Mouse (Mus musculus) regulatory T cell (primary cell): Measurements from ENCODE around the gene Gm3468.
"Not testable (repeated sequence)": the region's sequence is repeated elsewhere in the genome, so short reads cannot be mapped to it uniquely, and the experiment has no call there.

Experiments used
- in situ Hi-C: fragments of 300-600 bp; cut with MboI, MseI; formaldehyde crosslinking; loops from one replicate; pipeline ENCODE4 v1.15.1; 2025; ENCODE audit warnings: high pct_unique_total_duplicates

The Gm3468 gene

DNA sequence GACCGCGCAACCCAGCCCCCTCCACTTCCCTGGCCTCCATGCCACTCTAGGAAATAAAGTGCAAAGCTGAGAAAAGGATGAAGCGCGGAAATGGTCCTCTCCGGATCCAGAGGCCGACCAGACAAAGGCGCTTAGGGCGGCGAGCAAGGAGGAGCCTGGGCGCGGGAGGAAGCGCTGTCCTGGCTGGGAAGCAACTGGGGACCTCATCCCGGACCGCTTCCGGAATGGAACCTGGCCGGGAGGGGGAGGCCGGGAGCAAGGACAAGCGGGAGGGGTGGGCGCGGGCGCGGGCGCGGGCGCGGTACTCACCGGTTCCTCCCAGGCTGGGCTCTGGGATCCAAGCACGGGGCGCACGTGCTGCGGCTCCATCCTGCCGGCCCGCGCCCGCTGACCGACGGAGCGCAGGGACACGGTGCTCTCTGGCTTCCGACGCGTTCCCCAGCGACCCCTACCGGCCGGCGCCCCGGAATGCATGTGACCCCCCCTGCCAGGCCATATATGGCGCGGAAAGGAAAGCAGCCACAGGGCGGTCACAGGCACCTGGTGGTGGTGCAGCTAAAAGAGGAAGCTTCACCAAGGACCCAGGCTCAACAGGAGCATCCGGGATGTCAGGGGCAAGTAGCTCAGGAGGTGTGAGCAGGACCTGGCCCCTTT lies at the start of gene Gm3468:
Gene Gm3468, minus strand, starts transcription at position 394 of the 654 bp plus-strand sequence.
- in situ Hi-C loops = loop anchor here (25.0 kb wide), 1 partner anchor 329 kb away; the partner anchor contains the start of gene Gm3594

- in situ Hi-C loops = not testable (repeated sequence)
These were observed 17.2 kb upstream of the Gm3468 start, which contains the start of gene Gm3476 for GRCm38 (mm10) chr14:6125707-6126106. TSS of gene Gm3476 (minus strand) at chr14:6125807.

- in situ Hi-C loops = loop anchor here (25.0 kb wide), 1 partner anchor 330 kb away; the partner anchor contains the start of gene Gm3594
These were observed 965 bp downstream of the Gm3468 start for GRCm38 (mm10) chr14:6107500-6107899.

GRCm38 (mm10) chr14:6093842-6094241 lies 14.6 kb downstream of the Gm3468 start, which contains the start of gene Gm8206:
TSS of gene Gm8206 (minus strand) at chr14:6093942.
- in situ Hi-C loops = loop anchor here (25.0 kb wide), 1 partner anchor 1057 kb away; no protein-coding TSS in a partner anchor

- in situ Hi-C loops = not testable (repeated sequence)
These were observed 50.3 kb downstream of the Gm3468 start, which contains the start of gene Gm6337 for GRCm38 (mm10) chr14:6058167-6058566. TSS of gene Gm6337 (minus strand) at chr14:6058267.
